Mouse (Mus musculus) small intestine, adult 2 months (tissue): ENCODE measurements around the gene Tmem269. TPM values are rescaled to one million over a fixed set of nuclear protein-coding genes. Genes with fewer than 3 reads are reported as not detected.
A peak's percentile ranks its signal among the peaks of the same experiment; 100 is the strongest.

ENCODE experiments used
- H3K27ac ChIP-seq: fragments of 200-500 bp; 2 replicates; pipeline ENCODE4 v1.5.1; 2012; ENCODE audit warnings: low read depth, low read length, control low read depth, inconsistent platforms; ENCODE audit not compliant: insufficient read depth
- H3K27me3 ChIP-seq: fragments of 200-500 bp; 2 replicates; pipeline ENCODE4 v1.6.1; 2012; ENCODE audit warnings: mild to moderate bottlenecking, moderate library complexity, low read length, inconsistent platforms; ENCODE audit not compliant: control insufficient read depth, insufficient read depth
- H3K36me3 ChIP-seq: fragments of 200-500 bp; 2 replicates; pipeline ENCODE4 v1.6.1; 2012; ENCODE audit warnings: mild to moderate bottlenecking, low read length, control low read depth, inconsistent platforms; ENCODE audit not compliant: control insufficient read depth, insufficient read depth
- H3K4me1 ChIP-seq: fragments of 200-500 bp; 2 replicates; pipeline ENCODE4 v1.6.1; 2012; ENCODE audit warnings: low read length, inconsistent platforms, mixed read lengths; ENCODE audit not compliant: control insufficient read depth, insufficient read depth, insufficient read length
- H3K4me3 ChIP-seq: fragments of 200-500 bp; 2 replicates; pipeline ENCODE4 v1.5.1; 2012; ENCODE audit warnings: low read depth, mild to moderate bottlenecking, control low read depth, inconsistent platforms, low read length, moderate library complexity
- CTCF ChIP-seq: fragments of 200-500 bp; IDR thresholded peaks from 2 replicates; pipeline ENCODE4 v1.5.1; 2012; ENCODE audit warnings: low read depth, mild to moderate bottlenecking, control low read depth, inconsistent platforms, low read length, moderate library complexity, mixed read lengths; ENCODE audit not compliant: insufficient replicate concordance, insufficient read length; ENCODE audit errors: extremely low read depth
- POLR2A ChIP-seq: fragments of 200-500 bp; IDR thresholded peaks from 2 replicates; pipeline ENCODE4 v1.6.1; 2012; ENCODE audit warnings: low read depth, mild to moderate bottlenecking, control low read depth, inconsistent platforms, low read length, moderate library complexity
- WGBS: fragments of 180-500 bp; shearing (Covaris S2); methylation state at CpG from one replicate; pipeline ENCODE4 v1.1.7; 2018; 5-methylcytosine and 5-hydroxymethylcytosine counted together
- polyA plus RNA-seq: library from polyadenylated mRNA; depleted of rRNA; stranded (reverse); fragments of >200 nt; gene quantifications from 2 replicates; pipeline ENCODE4 v1.2.3, GENCODE M21; 2012

Gene Tmem269
- polyA plus RNA-seq, 1 experiment = 0.09 TPM

DNA sequence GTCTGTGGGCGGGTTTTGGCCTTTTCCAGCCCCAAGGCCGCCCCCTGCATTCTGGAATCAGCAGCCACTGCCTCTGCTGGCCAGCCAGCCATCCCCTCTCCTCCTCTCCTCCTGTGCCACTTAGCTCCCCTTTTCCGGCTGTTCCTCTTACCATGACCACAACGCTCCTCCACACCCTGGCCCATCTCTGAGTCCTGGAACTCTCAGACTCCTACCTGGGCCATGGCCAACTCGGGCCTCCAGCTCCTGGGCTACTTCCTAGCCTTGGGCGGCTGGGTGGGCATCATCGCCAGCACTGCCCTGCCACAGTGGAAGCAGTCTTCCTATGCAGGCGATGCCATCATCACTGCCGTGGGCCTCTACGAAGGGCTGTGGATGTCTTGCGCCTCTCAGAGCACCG lies 37.3 kb upstream of the Tmem269 start, which contains the start of gene Cldn19:
Gene Cldn19 (plus strand): TSS at position 64 of the 400 bp plus-strand sequence.
- TF ChIP-seq POLR2A (no peak), CTCF (no peak)
- no peaks in the 10 kb centered on the region; the same call in 1 of the 2 replicates for H3K4me1 ChIP-seq
- H3K36me3 ChIP-seq = no peaks in the 10 kb centered on the region
- no peak within 1 kb of the TSS for H3K4me3 ChIP-seq
- no peaks in the 10 kb centered on the region for H3K27me3 ChIP-seq
- no peak within 1 kb of the TSS for H3K27ac ChIP-seq
- 85% methylated on average over 12 of the region's 12 CpGs for WGBS

DNA sequence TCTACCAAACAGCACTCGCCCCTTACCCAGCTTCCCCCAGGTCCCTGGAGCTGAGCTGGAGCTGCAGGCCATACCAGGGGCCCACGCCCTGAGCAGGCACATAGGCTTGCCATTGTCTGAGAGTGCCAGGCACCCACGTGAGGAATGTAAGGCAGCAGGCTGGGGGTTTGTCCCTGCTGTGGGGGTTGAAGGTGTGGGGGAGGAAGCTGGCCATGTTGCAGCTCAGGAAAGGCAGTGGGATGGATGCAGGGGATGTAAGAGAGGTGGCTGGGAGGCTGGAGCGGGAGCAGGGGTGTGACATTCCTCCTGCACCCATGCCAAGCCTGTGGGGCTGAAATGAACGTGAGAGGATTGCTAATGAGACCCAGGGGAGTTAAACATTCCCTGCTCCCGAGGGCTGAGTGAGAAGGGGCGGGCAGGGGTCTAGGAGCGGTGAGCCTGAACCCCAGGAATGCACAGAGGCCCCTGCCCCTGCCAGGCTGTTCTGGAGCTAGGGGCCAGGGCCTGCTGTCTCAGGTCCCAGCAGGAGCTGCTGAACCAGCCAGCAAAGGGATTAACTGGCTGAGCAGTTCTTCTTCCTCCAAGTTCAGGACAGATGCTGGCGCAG lies 36.1 kb upstream of the Tmem269 start:
- H3K27ac ChIP-seq = no peak overlapping the region
- H3K27me3 ChIP-seq = no peaks in the 10 kb centered on the region
- TF ChIP-seq CTCF (no peak), POLR2A (no peak)
- WGBS = 64% methylated on average over 9 of the region's 9 CpGs
- no peaks in the 10 kb centered on the region; the same call in 1 of the 2 replicates for H3K4me1 ChIP-seq
- H3K36me3 ChIP-seq = no peaks in the 10 kb centered on the region
- no peak overlapping the region for H3K4me3 ChIP-seq

- no peaks in the 10 kb centered on the region; the same call in 1 of the 2 replicates for H3K4me1 ChIP-seq
- no peak overlapping the region for H3K4me3 ChIP-seq
- no peaks in the 10 kb centered on the region for H3K27me3 ChIP-seq
- TF ChIP-seq POLR2A (no peak), CTCF (no peak)
- no peak overlapping the region for H3K27ac ChIP-seq
- no peaks in the 10 kb centered on the region for H3K36me3 ChIP-seq
- 45% methylated on average over 7 of the region's 7 CpGs for WGBS
Observed at GRCm38 (mm10) chr4:119252025-119252808, 34.2 kb upstream of the Tmem269 start.

DNA sequence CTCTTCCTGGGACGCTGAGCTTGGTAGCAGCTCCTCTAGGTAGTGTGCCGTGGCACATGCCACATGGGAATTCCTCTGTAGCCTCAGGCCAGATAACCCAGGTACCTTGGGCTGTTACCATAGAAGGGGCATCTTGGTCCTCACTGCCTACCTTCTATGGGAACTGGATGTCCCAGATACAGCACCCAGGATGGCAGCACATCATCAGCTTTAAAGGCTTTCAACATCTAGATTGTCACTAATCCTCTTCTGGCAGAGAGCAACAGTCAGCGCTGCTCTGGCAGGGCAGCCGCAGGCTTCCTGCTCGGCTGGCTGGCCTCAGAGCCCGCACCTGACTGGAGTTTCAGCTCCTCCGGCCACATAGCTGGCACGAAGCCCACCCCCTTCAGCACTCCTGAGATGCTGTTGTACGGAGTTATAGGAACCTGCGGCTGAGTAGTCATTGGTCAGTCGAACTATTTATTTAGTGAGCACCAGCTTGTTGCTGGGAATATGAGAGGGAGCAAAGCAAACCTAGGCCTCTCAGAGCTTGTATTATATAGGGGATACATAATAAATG lies 30.5 kb upstream of the Tmem269 start:
- Histone ChIP-seq H3K36me3 (no peaks in the 10 kb centered on the region), H3K27ac (no peak overlapping the region), H3K4me1 (no peaks in the 10 kb centered on the region; the same call in 1 of the 2 replicates), H3K27me3 (no peaks in the 10 kb centered on the region), H3K4me3 (no peak overlapping the region)
- TF ChIP-seq CTCF (no peak), POLR2A (no peak)
- WGBS = 89% methylated on average over 11 of the region's 11 CpGs

DNA sequence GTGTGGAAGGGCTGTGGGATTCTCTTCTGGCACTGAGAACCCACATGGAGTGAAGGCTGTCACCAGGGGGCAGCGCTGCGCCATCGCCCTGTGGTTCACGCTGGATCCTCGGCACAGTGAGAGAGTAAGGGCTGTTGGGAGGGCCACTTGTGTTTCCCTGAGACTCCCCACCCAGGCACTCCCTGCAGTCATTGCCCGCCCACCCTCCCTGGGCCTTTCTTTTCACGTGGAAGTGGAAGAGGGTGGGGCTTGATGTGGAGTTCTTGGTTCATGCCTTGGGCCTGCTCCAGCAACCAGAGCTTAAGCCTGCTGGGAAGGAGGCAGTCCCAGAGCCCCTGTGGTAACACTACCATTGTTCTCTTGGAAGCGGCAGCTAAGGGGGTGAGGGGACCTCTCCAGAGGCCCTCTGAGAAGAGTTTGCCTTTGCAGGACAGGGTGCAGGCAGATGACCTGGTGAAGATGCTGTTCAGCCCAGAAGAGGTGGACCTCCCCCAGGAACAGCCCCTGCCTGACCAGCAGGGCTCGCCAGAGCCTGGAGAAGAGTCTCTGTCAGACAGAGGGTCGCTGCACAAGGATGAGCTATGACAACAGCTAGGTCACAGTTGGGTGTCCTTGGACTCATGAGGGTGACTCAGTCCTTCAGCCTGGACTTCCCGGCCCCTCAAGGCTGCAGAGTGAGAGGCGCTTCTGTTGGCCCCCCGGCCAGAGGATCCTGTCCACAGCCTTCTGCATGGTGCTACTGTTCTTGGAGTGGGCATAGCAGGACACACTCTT lies 29.6 kb upstream of the Tmem269 start:
- TF ChIP-seq POLR2A = no peak
- TF ChIP-seq CTCF = peak; percentile 78
- Histone ChIP-seq H3K4me3 (no peak overlapping the region), H3K4me1 (no peaks in the 10 kb centered on the region; the same call in 1 of the 2 replicates), H3K36me3 (no peaks in the 10 kb centered on the region), H3K27ac (no peak overlapping the region), H3K27me3 (no peaks in the 10 kb centered on the region)
- WGBS = 36% methylated on average over 13 of the region's 13 CpGs

DNA sequence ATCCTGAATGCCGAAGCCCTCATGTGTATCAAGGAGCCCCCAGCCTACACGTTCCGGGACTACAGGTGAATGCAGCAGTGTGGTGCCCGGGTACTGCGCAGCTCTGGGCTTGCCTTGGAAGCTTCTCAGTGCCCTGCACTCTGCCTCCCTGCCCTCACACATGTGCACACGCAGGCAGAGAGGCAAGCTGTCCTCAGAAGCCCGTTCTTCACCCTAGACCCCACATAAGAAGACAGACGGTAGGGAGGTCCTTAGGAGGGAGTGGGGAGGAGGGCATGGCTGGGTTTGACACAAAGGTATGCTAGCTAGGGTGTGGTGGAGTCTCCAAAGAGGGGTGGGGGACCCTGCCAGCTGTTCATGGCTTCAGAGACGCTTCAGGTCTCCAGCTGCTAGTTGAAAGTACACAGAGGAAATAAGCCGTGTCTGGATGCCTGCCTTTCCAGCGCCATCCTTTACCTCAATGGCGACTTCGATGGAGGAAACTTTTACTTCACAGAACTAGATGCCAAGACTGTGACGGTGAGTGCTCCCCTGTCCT lies 28.7 kb upstream of the Tmem269 start:
- H3K4me3 ChIP-seq = no peak overlapping the region
- no peaks in the 10 kb centered on the region for H3K27me3 ChIP-seq
- no peak overlapping the region for H3K27ac ChIP-seq
- 73% methylated on average over 14 of the region's 14 CpGs for WGBS
- no peaks in the 10 kb centered on the region; the same call in 1 of the 2 replicates for H3K4me1 ChIP-seq
- TF ChIP-seq POLR2A (no peak), CTCF (no peak)
- H3K36me3 ChIP-seq = no peaks in the 10 kb centered on the region

DNA sequence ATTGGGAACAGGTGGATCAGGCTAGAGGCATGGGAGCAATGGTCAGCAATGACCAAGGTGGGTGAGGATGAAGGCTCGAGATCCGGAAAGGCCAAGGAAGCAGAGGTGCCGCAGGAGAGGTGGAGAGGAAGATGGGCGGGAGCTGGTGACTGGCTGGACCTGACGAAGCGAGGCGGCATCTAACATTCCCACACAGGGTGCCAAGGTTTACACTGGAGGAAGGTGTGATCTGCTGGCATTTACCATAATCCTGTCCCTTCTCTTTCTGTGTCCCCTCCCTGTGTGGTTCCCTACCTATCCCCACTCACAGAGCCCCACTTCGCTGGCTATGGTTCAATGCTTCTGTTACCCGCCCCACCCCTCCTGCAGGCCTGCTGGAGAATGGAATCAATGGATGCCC lies 27.9 kb upstream of the Tmem269 start:
- Histone ChIP-seq H3K4me1 (no peaks in the 10 kb centered on the region; the same call in 1 of the 2 replicates), H3K27ac (no peak overlapping the region), H3K36me3 (no peaks in the 10 kb centered on the region), H3K4me3 (no peak overlapping the region), H3K27me3 (no peaks in the 10 kb centered on the region)
- WGBS = 86% methylated on average over 9 of the region's 9 CpGs
- no peak for TF ChIP-seq POLR2A
- TF ChIP-seq CTCF = no peak
